Mouse (Mus musculus) urinary bladder, postnatal 36 days (tissue): ENCODE measurements at regions not wholly inside any gene's neighbourhood (a gene's known extent, or its start where the extent isn't known, plus 50 kb on each side); places are given as distances from the start of the nearest gene placed in this dataset.
"Not testable (repeated sequence)": the region's sequence is repeated elsewhere in the genome, so short reads cannot be mapped to it uniquely, and the experiment has no call there.

ENCODE experiments used
- DNase-seq, 2 experiments: peaks; one replicate each; pipeline ENCODE4 v3.0.0; 2022; ENCODE audit warnings: low spot score in 2 of 2, mixed read lengths in 1 of 2

- no peak for DNase-seq
These were observed 93.5 kb downstream of the Cand1 start for GRCm38 (mm10) chr10:119146342-119146741.

- no peak for DNase-seq
These were observed 97.0 kb downstream of the Cand1 start for GRCm38 (mm10) chr10:119142866-119143265.

DNA sequence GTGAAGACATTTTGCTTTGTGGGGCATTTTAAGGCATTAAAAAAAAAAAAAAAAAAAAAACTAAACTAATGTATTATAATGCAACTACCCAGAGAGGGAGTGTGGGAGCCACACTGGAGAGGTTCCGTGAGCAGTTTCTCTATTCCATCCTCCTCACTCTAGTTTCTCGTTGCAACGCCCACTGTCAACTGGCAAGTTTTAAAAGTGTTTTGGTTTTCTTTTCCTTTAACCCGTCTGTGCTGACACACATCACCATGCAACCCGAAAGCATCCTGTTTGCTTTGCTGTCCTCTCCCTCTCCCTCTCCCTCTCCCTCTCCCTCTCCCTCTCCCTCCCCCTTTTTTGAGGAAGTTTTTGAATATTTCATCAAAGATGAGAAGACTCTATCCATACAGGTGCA, 97.5 kb downstream of the Cand1 start:
- no peak for DNase-seq

GRCm38 (mm10) chr10:119138237-119138636, 101.6 kb downstream of the Cand1 start:
- DNase-seq, result no peak

GRCm38 (mm10) chr10:119135489-119135924, 104.3 kb downstream of the Cand1 start:
- DNase-seq, result no peak

DNA sequence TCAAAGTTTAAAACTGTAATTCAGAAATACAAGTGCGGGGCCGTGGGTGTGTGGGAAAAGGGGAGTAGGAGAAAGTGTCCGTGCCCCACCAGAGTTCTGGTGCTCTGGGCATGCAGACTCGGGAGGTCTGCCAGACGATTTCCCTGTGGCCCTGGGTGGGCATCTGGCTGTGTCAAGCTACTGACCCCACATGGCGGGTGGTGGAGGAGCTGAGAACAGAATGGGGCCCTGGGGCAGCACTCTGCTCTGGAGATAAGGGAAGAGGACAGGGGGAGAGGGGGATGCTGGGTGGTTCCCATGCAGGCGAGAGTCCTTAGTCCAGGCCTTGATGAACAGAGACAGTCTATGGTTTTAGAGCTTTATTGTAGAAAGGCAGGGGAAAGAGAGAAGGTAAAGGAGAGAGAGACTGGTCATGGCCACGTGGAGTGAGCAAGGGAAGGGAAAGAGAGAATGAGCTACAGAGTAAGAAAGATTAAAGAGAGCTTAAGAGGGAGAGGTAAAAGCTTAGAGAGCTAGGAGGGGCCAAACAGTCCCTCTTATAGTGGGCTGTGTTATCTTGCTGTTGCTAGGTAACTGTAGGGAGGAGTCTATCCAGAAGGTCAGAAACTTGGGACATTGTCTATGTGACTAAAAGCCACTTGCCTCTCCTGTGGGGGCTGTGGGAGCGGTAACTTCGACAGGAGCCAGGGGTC, 104.9 kb downstream of the Cand1 start:
- no peak for DNase-seq

GRCm38 (mm10) chr10:119131977-119132376, 107.9 kb downstream of the Cand1 start:
- DNase-seq, result no peak

DNA sequence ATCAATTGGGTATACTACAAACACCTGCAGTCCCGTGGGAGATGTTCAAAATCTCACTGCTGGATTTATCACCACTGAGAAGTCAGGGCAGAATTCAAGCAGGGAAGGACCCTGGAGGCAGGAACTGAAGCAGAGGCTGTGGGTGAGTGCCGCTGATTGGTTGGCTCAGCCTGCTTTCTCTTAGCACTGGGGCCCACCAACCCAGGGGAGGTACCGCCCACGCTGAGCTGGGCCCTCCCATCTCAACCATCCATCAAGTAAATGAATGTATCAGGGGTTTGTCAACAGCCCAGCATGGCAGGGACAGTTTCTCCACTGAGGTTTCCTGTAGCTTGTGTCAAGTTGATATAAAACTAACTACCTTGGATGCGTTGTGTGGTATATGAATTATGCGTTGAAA, 109.2 kb downstream of the Cand1 start:
- DNase-seq, result no peak

DNA sequence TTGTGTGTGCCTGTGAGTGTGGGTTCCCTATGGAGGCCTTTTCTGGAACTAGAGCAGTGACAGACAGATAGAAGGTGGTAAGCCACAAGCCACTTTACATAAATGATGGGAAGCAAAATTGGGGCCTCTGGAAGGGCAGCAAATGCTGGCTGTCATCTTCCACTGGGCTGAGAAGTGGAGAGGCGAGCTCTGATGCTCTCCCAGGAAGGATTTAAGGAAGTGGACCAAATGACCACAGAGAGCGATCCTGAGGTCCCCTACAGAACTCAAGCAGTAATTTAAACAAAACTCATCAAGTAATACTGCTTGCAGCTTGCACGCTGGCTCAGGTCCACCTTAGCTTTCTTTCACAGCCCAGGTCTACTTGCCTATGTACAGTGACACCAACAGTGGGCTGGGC, 111.8 kb downstream of the Cand1 start:
- no peak for DNase-seq

DNA sequence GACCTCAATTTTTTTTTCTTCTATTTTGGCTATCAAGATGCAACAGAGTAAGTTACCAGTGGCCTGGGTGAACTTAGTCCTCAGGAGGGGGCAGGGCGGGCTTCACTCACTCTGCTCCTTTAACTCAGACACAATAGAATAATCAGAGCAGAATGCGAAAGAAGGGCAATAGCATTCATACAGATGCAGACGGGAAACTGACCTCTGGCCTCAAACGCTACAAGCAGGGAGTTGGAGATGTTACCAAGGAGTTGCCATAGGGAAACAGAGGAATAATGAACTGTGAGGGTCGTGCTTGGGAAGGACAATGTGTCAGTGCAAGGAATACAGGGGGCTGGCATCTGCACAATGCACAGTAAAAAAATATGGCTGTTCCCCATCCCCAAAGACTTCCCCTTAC, 116.3 kb downstream of the Cand1 start:
- DNase-seq, result no peak

DNA sequence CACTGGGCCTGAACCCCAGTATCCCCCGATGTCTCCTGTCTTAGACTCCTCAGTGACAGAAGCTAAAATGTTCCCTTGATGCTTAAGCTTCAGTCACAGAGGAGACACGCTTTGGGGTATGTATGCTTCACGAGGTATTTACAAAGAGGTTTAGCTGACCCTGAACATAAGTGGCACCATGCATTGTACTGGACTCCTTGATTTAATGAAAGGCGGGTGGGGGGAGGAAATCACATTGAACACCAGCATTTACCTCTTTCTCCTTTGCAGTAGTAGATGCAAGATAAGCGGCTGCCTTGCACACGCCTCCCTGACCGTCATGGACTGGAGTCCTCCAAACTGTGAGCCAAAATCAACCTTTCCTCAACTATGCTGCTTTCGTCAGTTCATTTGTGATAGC, 117.5 kb downstream of the Cand1 start:
- no peak for DNase-seq

- no peak for DNase-seq
These were observed 118.3 kb downstream of the Cand1 start for GRCm38 (mm10) chr10:119121575-119121974.

GRCm38 (mm10) chr10:119116843-119117390, 122.9 kb downstream of the Cand1 start:
- DNase-seq, result no peak

DNA sequence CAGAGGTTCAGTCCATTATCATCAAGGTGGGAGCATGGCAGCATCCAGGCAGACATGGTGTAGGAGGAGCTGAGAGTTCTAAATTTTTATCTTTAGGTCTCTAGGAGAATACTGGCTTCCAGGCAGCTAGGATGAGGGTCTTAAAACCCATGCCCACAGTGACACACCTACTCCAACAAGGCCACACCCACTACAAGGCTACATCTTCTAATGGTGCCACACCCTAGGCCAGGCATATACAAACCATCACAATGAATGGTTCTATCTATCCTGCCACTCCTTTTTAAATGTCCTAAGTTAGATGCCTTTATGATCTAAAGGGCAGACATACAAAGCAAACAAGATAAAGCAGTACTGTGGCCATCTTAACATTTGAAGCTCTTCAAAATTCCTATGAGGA, 124.7 kb downstream of the Cand1 start:
- DNase-seq, result not testable (repeated sequence)

GRCm38 (mm10) chr10:119114653-119115052, 125.2 kb downstream of the Cand1 start:
- no peak for DNase-seq

DNA sequence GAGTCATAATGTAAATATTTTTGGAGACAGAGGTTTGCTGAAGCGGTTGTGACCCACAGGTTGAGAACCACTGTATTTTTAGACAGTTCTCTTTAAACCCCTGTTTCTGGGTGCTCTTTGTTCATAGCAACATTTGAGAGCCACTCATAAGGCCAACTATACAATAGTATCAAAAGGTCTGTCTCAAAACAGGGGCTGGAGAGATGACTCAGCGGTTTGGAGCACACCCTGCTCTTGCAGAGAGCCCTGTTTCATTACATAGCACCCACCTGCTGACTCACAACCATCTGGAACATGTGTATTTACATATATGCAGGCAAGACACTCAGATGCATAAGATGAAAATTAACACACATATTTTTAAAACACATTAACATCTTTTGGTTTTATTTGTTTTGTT, 128.0 kb downstream of the Cand1 start:
- no peak for DNase-seq

GRCm38 (mm10) chr10:119111409-119111808, 128.4 kb downstream of the Cand1 start:
- no peak for DNase-seq

GRCm38 (mm10) chr10:119110614-119111013, 129.2 kb downstream of the Cand1 start:
- DNase-seq, result no peak

DNA sequence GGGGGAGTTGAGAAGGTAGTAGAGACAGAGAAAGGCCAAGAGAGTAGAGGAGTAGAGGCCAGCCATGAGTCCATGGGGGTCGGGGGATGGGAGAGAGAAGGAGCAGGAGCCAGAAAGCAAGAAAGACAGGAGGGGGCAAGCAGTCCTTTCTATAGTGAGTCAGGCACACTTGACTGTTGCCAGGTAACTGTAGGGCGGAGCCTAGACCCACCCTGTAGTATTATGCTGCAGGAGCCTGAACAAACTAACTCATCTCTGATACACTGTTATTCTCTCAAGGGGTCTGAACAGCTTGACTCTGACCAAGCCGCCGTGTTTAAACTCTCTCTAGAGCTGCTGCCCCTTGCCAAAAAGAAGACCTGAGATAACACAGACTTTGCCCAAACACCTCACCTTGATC, 130.6 kb downstream of the Cand1 start:
- no peak for DNase-seq

DNA sequence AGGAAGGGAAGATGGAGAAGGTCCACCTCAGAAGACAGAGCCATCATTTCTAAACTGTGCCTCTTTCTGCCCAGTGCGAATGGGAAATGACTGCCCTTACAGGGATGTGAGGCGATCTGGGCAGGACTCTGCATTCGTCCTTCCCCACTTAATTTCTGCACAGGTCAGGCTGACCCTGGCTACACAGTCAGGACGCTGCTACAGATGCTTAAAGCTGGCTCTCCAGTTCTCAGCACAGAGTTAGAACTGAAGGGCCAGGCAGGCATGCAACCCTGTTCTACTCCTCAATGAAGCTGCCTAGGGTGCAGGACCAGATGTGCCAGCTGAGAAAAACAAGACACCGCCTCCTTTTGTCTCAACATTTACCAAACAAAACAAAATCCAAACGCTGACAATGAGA, 132.1 kb downstream of the Cand1 start:
- no peak for DNase-seq

DNA sequence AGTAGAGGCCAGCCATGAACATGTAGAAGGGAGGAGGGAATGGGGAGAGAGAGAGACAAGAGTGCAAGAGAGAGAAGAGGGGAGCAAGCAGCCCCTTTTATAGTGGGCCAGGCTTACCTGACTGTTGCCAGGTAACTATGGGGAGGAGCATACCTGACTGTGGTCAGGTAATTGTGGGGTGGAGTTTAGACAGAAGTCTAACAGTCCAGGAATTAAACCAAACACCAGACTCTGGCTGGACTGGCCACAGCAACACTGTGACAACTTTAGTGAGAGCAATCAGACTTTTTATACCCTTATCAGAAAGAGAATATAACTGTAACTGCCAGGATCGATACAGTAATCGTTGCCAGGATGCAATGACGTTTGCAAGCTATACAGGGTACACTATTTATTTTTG, 133.8 kb downstream of the Cand1 start:
- no peak for DNase-seq

- no peak for DNase-seq
These were observed 134.5 kb downstream of the Cand1 start for GRCm38 (mm10) chr10:119105279-119105881.

GRCm38 (mm10) chr10:119100511-119100910, 139.3 kb downstream of the Cand1 start:
- DNase-seq, result no peak
